Mouse (Mus musculus) 416B (cell line): ENCODE results near the gene Sycp2.
"Not testable (repeated sequence)": the region's sequence is repeated elsewhere in the genome, so short reads cannot be mapped to it uniquely, and the experiment has no call there.

ENCODE experiments used
- DNase-seq: peaks from one replicate; pipeline ENCODE4 v3.0.0; 2011; ENCODE audit warnings: low read depth

The Sycp2 gene

GRCm38 (mm10) chr2:178413481-178414260 lies 6.2 kb upstream of the Sycp2 start:
- DNase-seq = no peak

DNA sequence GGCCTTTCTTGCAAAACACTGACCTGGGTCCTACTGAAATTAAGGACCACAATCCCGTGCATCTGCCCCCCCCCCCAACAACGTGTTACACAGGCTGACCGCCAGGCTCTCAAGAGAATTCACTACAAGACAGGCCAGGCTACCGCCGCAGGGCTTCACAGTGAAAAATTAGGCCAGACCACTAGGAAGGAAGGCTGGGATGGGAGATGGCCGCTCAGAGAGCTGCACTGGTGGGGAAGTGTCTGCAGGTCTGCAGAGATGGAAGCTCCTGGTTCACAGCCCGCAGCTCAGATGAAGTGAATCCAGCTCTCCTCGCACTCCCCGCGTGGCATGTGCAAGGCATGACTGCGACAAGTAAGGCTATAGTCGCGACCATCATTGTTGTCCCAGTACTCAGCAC lies 5.6 kb upstream of the Sycp2 start:
- DNase-seq = no peak

GRCm38 (mm10) chr2:178412598-178412997 lies 5.1 kb upstream of the Sycp2 start:
- DNase-seq = no peak

DNA sequence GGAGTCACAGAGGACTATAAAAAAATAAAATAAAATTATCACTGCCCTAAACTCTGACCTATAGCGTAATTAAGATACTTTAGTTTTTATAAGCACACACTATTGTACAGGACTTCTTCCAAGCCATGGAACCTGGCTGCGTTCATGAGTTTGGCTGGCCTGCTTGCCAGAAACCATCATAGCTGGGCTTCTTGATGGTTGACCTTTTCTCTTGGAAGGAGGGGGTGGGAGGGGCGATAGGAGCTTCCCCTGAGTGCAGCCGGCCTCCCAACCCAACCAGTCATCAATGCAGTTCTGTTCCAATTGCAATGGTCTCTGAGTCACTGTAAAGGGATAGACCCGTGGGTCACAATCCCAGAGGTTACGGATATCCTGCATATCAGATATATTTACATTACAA lies 2.8 kb upstream of the Sycp2 start:
- no peak for DNase-seq

GRCm38 (mm10) chr2:178409024-178409423 lies 1.5 kb upstream of the Sycp2 start:
- no peak for DNase-seq

DNA sequence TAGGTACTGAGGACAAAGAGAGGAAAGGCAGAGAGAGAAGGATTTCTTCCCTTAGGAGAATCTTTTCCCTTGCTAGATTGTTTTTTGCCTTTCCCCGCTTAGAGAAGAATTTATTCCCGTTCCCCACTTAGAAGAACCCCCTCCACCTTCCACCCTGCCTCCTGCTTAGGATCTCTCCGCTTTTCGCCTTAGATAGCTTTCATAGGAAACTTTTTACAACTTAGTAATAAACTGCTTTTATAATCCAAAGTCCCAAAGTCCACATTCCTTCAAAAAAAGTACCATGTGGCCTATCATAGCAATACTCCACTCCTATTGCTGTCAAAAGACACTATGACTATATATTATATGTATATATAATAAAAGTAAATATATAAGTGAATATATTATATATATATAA lies 64.9 kb downstream of the Sycp2 start:
- no peak for DNase-seq

DNA sequence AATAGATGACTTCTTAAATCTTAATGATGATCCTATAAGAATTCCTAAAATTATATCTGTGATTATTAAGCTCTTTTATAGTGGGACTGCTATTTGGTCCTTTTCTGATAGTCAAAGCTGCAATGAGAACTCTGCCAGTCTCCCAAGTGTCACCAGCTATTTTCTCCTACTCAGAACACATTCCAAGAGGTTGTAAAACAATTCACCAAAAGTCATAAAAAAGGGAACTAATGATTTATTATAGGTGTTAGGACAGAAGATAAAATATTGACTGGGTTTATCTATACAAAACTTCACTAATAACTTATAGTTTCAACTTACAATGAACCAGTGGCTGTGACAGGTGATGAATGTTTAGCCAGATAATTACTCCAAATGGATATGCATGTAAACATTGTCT lies 65.4 kb downstream of the Sycp2 start:
- not testable (repeated sequence) for DNase-seq

- DNase-seq = peak; percentile 13
Observed at GRCm38 (mm10) chr2:178339044-178339443, 68.4 kb downstream of the Sycp2 start.

GRCm38 (mm10) chr2:178337878-178338277 lies 69.6 kb downstream of the Sycp2 start:
- DNase-seq = peak; percentile 11

DNA sequence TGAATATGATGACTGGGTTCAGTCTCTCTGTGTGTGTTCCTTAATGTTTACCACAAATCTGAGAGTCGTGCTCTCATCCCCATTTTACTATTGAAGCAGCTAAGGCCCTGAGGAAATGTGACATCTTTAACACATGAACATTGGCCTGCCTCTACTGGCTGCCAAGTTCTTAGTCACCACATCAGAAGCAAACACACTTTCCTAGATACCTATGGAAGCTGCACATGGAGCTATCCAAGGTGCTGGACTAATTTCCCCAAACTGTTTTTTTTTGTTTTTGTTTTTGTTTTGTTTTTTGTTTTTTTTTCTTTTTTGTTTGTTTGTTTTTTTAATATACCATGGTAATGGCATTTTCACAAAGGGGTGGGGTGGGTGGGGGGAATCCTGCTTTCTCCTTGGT lies 77.5 kb downstream of the Sycp2 start:
- DNase-seq = peak; percentile 11

- DNase-seq = no peak
Observed at GRCm38 (mm10) chr2:178329551-178329950, 77.9 kb downstream of the Sycp2 start.

- DNase-seq = no peak
Observed at GRCm38 (mm10) chr2:178327466-178328040, 79.9 kb downstream of the Sycp2 start.

- no peak for DNase-seq
Observed at GRCm38 (mm10) chr2:178326750-178327465, 80.6 kb downstream of the Sycp2 start.

GRCm38 (mm10) chr2:178326067-178326466 lies 81.4 kb downstream of the Sycp2 start:
- no peak for DNase-seq

DNA sequence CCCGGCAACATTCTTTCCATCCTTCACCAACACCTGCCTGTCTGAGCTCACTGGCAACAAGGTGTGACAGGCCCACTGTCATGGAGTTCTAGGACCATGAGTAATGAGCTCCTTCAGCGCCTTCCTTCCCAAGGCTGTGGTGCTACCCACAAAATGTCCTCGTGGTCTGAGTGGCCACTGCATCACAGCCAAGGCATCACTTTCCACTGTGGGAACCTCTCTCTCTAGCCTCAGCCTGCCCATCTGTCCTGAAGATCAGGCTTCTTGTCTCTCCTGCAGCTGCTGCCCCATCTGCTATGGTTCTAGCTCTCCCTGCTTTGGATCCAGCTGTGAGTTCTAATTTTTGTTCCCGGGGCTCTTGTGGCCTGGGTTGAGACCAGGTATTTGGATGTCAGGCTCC lies 82.7 kb downstream of the Sycp2 start:
- DNase-seq = no peak

DNA sequence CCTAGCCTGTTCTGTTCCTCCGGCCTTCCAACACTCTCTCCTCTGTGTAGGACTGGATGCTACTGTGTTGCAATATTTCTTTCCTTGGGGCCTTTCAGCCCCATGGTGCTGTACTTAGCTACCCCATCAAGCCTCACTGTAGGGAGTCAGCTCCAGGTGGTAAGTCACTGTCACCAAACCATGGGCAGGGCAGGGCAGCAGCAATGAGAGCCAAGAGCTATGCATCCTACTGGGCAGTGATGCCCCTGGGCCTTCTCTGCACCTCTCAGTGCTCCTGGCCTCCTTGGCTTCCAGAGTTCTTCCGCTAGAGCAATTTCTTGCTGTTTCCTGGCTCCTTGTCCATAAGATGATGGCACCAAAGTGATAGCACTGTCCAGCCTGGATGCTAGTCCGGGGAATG lies 83.1 kb downstream of the Sycp2 start:
- no peak for DNase-seq

- DNase-seq = no peak
Observed at GRCm38 (mm10) chr2:178321271-178321670, 86.2 kb downstream of the Sycp2 start.

GRCm38 (mm10) chr2:178319766-178320165 lies 87.7 kb downstream of the Sycp2 start:
- DNase-seq = no peak

DNA sequence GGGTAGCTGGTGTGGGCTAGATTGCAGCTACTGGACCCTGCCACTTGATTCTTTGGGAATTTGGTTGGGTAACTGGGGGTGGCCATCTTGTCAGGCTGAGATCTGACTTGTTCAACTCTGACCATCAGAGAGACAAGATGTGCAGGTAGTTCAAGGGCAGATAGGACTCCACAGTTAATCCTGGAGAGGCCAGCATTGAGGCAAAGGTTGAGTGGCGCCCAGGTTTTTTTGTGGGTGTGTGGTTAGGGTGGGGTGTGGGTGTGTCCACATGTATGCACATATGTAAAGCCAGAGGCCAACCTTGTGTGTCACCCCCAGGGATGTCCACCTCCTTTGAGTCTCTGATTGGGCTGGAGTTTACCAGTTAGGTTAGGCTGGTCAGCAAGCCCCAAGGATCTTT lies 91.2 kb downstream of the Sycp2 start:
- DNase-seq = no peak

- DNase-seq = no peak
Observed at GRCm38 (mm10) chr2:178313539-178313938, 93.9 kb downstream of the Sycp2 start.

- no peak for DNase-seq
Observed at GRCm38 (mm10) chr2:178304669-178305068, 102.8 kb downstream of the Sycp2 start.

- DNase-seq = no peak
Observed at GRCm38 (mm10) chr2:178304188-178304529, 103.3 kb downstream of the Sycp2 start.

DNA sequence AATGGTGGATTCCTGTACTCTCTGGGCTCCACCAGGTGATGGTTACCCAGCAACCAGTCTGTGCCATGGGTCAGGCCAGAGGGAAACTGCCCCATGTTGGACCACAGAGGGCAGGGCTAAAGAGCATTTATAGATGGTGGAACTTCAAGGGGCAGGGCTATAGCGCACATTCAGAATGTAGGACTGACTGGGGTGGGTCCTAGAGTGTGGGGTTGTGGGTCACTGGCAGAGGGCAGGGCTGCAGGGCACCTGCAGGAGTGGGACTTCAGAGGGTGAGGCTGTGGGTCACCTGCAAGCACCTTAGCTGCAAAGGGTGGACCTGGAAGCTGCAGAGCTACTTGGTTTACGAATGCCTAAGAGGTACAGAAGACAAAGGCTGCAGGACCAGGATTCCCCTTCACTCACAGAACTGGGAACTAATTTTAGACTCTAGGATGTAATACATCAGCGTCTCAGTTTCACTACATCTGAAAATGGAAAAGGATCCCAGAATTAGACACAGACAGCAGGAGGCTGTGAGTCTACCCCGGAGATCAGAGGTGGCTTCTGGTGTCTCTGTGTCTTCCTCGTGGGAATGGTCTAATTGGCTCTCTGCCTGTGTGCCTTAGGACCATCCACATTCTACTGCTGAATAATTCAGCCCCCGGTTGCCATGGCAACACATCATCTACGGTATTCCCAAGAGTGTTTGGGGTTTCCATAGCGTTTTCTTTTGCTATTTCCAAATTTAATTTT lies 103.9 kb downstream of the Sycp2 start:
- DNase-seq = no peak
